Mouse (Mus musculus): Measurements from ENCODE around the gene Wnt9a.

The Wnt9a gene

DNA sequence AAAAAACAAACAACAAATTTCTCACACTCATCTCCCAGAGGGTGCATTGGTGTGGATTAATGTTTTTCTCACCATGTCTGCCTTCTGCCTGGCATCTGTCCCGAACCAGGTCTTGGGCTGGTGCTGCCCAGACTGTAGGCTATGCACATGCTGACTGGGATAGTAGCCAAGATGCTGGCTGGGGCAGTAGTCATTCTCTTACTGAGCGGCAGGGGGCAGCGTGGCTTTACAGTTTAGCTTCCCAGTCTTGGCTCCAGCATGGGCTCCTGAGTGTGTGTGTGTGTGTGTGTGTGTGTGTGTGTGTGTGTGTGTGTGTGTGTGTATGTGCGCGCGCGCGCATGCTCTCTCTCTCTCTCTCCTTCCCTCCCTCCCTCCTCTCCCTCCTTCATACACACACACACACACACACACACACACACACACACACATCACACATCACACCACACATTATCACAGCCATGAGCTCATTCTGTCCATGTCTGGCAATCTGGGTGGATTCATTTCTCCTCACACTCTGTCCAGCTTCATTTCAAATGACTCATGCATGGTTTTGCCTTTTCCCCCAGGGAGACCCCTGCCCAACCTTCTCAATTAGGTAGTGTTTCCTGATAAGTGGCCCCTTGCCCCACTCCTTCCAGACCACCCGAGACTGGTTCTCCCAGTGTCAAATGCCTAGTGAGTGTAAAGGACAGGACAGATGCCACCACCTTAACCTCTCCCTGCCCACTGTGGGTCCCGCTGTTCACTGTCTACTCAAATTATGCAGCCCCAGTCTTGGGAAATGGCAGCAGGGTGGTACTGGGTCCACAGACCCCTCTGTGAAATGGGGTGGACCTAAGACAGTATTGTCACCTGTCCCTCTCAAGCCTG is 3.8 kb upstream of the Wnt9a start:
- peak; percentile 75 for DNase-seq (ENCODE audit: extremely low spot score, low spot score)

DNA sequence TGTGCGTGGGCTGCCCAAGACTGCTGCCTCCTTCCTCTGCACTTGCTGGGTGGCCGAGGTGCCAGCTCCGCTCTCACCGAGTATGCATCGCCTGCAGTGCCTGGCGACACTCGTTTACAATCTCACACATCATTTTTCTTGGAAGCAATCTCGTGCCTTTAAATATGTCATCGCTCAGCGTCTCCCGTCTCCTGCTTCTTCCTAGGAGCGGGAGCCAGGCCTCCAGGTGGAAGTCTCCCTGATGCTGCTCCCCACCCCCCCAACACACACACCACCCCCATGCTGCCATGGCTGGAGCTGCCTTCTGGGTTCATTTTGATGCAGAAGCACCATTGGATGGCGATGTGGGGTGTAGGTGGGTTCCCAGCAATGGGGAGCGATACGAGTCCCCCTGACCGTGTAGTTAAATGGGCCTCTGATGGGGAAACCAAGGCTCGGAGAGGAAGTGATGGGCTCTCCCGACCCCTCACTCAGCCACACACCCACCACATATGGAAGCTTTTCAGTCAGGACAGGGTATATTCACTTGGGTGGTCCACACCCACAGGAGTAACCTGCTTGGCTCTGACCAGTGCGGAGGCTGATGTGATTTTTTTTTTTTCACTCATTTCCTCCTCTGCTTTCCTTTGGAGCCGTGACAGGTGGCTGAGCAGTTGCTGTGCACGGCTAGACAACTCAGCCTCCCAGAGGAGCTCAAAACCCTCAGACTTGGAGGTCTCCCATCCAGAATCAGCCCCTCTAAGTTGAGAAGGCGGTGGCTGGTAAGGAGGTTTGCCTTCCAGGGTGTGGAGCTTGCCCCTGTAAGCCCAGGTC is 1.5 kb upstream of the Wnt9a start:
- no peak for DNase-seq (ENCODE audit: extremely low spot score, low spot score)

DNA sequence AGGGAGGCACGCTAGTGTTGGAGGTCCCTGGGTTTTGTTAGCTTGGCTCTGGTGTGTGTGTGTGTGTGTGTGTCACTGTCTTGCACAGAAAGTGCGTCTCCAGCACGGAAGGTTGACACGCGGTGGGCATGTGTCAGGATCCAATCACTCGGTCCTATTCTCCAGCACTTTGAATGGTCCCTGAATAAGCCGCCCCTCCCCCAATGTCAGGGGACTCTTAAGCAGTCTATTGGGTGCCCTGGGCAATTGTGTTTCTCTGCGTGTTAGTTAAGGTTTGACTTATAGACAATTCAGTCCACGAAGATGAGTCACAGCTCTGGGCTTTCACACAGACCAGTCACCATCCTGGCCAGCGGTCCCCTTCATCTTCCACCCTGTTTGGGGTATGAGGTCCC is 910 bp upstream of the Wnt9a start:
- no peak for DNase-seq (ENCODE audit: extremely low spot score, low spot score)

DNA sequence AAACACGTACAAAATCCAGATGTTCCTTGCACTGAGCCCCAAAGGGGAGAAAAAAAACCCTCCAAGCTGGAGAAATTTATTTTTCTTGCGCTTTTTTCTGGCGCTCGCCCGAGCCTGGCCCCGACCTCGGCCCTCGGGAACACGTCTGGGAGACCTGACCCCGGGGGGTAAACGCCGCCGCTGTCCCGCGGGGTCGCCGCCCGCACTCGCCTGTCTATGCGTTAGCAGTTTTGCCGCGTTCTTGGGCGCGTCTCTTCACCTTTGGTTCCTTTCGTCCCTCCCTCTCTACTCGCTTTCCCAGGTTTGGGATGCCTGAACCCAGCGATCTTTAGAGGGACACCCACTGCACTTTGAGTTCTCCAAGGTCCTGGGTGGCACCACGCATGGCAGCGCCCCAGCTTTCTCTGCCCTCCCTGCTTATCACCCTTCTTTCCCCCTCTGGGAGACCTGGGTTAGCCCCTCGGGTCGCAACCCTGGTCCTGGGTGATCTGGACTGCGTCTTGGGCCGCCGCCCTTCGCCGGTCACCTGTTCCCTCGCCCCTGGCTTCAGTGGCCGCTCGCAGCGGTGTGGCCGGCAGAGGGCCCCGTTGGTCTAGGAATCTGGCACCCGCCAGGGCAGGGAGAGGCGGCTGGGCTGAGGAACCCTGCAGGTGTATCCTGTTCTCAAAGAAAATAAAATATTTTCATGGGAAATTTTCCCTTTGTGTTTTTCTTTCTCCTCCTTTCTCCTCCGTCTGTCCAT is 865 bp downstream of the Wnt9a start:
- DNase-seq (ENCODE audit: extremely low spot score, low spot score): peak; percentile 83

DNA sequence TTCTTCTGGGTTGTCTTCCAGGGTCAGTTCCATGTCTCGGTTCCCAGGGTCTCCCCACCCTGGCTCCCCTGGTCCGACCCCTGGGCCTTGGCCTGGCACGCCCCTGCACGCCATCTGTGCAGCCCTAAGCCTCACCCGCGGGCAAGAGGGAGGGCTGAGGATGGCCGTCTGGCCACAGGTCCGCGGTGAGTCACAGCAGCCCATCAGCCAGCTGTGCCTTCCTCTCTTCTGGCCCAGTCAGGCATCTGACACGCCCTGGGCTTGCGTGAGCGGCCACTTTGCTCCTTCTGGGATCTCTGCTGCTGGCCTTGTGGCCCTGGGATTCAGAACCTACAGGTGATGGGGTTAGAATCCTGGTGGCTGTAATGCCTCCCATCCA is 1.4 kb downstream of the Wnt9a start:
- DNase-seq (ENCODE audit: extremely low spot score, low spot score): no peak

DNA sequence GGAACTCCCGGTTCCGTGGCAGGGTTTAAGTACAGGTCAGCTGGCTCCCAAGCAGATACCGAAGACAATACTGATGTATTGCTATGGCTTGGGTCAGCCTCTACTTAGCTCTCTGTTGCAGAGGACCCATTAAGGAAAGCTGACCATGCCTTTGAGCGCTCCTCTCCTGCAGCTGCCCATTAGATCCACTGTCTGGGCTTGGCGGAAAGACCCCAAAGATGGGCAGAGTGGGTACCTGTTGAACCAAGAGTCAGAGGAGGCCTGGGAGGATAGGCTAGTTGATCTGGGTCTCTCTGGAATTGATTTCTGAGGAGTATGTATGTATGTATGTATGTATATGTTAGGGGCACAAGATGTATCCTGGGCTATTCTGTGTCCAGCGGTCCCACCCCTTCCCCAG is 1.9 kb downstream of the Wnt9a start:
- DNase-seq (ENCODE audit: extremely low spot score, low spot score): no peak

DNA sequence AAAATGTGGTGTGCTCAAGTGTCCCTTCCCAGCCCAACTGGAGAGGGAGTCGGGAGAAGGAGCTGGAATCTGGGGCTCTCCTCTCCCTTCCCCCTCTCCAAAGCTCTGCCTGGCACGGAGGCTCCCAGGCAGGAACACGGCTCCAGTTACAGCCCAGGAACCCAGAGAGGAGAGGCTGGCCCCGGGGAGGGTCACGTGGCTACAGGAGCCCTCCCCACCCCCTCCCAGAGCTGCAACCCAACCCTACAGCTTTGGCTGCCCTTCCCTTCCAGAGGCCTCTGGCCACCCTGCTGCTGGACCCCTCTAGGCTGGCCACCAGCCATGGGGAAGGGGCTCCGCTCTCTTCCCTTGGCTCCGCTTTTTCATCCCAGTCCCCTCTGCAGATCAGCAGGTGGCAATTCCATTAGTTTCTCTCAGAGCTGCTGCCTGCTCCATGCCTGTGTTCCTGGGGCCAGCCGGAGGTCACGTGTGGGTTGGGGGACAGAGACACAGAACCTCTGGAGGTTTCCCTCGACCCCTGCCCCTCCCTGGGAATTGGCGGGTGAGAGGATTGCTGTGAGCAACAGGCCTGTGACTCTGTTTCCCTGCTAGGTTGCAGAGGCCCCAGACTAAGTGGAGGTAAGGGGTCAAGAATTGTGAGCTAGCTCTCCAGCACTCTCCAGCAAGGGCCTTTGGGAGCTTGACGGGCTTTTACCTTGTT is 2.5 kb downstream of the Wnt9a start:
- DNase-seq (ENCODE audit: extremely low spot score, low spot score): peak; percentile 63

DNA sequence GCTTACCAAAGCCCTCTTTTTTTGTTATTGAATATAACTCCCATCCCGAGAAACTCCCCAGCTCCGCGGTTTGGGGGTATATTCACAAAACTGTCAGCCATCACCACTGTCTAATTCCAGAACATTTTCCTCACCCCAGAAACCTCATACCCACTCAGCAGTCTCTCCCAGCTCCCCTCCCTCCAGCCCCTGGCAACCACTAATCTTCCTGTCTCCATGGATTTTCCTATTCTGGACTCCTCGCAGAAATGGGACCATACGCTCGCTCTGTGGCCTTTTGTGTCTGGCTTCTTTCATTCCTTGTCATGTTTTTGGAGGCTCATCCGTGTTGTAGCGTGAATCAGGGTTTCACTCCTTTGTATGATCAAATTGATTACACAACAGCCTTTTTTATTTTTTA is 3.2 kb downstream of the Wnt9a start:
- DNase-seq (ENCODE audit: extremely low spot score, low spot score): no peak

DNA sequence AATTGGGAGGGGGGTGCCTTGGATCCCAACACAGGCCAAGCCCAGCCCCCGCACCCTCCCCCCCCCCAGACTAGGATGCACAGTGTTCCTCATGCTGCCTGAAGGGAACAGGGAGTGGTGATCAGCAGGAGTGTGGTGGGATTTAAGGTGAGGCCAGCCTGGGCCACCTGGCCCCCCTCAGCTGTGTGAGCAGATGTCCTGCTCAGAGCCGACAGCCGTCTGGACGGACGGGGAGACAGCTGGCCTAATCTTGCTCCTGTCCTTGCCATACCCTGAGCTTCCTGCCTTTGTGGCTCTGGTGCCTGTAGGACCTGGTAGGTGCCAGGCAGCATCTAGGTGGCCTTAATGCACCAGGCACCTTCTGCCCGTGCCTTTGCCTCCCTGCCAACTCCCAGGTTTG is 5.3 kb downstream of the Wnt9a start:
- DNase-seq (ENCODE audit: extremely low spot score, low spot score): no peak

DNA sequence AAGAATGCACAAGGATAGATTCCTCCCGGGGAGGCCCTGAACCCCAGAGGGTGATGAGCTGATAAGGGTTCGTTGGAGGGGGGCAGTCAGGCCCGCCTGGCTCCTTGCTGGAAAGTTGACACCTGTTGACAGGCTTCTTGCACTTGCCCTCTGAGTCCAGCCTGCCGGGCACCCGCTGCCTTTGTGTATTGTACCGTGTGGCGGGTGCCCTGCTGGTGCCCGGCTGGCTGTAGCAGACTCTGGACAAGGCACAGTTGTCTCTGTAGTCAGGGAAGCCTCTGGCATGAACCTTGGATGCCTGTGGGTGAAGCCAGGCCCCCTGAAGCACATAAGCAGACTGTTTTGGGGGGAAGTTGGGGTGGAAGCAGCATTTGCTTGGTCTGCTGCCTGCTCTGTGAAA is 5.8 kb downstream of the Wnt9a start:
- DNase-seq (ENCODE audit: extremely low spot score, low spot score): no peak

DNA sequence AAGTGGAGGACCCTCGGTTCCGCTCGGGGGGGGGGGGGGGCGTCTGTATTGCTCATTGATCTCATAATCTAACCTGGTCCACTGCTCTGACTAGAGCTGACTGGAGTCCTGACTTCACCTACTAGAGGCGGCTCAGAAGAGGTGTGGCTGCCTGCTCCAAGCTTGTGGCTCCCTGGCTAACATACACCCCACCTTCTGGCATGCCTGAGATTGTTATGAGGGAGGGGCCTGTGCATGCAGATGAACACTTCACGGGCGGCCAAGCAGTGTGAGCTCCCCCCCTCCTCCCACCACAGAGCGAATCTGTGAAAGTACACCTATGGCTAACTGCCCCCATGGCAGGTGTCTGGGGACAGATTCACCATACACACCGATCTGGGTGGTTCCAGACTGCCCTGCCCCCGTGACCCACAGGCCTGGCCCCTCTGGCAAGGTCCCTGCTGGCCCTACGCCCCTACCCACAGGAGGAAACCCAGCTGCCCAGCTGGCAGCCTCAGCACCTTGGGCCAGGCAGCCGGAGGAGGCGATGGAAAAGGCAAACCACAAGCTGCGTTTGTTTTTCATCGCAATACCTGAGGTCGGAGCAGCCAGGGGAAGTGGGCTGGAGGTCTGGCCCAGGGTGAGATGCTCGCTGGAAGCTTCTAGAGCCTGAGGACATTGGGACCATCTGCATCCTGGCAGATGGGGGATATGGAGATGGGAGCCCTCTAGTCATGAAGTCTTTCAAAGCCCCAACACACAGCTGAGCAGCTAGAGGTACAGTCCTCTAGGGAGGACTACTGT is 6.5 kb downstream of the Wnt9a start:
- DNase-seq (ENCODE audit: extremely low spot score, low spot score): no peak

DNA sequence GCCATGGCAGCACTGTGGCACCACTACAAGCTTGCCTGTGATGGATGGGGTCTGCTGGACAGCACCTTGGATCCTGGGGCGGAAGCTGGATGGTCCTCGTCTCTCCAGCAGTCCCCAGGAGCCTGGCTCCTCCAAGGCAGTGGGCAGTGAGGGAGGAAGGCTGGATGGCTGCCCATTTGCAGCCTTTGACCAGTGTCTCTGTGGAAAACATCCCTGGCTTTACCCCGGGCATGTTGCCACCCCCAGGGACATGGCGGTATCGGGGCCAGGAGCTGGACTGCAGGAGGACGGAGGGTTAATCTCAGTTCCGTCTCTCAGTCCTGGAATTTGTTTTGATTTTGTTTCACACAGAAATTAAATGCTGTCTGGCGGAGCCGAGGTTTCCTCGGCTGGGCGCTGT is 7.2 kb downstream of the Wnt9a start:
- no peak for DNase-seq (ENCODE audit: extremely low spot score, low spot score)

DNA sequence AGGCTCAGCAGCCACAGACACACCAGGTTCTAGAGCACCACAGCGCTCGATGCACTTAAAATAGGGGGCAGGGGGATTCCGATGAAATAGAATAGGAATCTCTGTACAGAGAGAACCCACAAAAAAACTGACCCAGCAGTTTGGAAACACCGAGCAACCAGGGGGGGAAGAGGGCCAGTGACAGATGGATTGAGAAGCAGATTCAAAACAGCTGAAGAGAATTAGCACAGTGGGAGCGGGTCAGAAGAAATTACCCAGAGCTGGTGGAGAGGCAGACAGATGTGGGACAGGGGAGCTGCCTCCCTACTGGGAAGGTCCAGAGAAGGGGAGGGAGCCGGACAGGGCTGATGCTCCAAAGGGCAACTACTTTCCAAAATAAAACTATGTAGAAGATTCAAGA is 9.8 kb downstream of the Wnt9a start:
- no peak for DNase-seq (ENCODE audit: extremely low spot score, low spot score)

DNA sequence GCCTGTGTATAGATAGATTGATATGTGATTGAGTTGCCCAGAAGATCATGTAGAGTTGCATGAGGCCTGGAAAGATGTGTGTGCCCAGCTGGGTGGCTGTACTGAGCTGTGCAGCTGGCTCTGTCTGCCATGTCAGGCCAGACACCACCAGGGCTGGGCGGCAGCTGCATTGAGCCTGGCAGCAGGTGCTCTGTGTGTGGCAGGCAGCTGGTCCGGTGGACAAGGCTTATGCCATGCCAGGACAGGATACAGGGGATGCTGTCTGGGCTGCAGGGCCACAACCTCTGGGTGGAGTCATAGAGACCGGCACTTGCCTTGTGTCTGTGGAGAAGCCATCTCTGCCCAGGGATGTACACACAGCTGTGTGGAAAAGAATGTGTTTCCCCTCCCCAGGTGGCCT is 16.3 kb downstream of the Wnt9a start:
- DNase-seq (ENCODE audit: extremely low spot score, low spot score): no peak

DNA sequence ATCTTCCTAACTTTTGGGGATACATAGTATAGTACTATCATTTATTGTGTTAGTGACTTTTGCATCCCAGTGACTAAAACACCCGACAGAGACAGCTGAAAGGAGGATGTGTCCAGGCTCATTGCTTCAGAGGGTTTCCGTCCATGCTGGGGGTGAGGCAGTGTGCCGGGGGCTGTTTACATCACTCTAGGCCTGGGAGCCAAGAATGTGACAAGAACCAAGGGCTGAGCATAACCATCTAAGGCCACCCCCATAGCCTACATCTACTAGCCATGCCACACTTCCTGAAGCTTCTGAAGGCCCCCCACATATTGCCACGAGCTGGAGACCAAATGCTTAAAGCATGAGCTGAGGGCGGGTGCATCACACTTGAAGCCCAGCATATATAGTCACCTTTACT is 18.0 kb downstream of the Wnt9a start:
- no peak for DNase-seq (ENCODE audit: extremely low spot score, low spot score)

DNA sequence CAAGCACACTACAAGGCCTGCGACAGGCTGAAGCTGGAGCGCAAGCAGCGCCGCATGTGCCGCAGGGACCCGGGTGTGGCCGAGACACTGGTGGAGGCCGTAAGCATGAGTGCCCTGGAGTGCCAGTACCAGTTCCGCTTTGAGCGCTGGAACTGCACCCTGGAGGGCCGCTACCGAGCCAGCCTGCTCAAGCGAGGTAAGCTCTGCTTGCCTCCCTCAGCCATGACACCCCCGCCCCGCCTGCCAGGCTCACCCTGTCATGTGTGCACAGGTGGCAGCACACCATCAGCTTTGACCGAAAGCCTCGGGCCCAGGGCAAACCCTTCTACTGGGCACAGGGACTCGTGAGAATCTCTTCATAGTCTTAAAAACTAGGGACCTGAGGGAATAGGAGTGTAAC is 20.9 kb downstream of the Wnt9a start:
- DNase-seq (ENCODE audit: extremely low spot score, low spot score): no peak

DNA sequence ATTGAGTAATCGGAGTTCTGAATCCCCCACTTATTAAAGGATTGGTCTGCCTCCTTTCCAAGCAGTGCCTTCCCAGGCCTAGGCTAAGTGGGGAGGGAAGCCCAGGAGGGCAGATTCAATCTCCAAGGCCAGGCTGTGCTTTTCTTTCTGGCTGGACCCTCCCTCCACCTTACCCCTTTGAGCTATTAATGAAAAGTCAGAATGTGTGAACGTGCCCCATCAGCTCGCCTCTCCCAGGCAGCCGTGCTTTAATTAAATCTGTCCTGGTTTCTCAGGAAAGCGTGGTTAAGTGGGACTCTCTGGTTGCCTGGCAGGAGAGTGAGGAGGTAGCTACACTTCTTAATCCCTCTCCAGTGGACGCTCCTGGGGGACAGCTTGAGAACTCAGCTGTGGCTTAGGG is 22.9 kb downstream of the Wnt9a start:
- no peak for DNase-seq (ENCODE audit: extremely low spot score, low spot score)

DNA sequence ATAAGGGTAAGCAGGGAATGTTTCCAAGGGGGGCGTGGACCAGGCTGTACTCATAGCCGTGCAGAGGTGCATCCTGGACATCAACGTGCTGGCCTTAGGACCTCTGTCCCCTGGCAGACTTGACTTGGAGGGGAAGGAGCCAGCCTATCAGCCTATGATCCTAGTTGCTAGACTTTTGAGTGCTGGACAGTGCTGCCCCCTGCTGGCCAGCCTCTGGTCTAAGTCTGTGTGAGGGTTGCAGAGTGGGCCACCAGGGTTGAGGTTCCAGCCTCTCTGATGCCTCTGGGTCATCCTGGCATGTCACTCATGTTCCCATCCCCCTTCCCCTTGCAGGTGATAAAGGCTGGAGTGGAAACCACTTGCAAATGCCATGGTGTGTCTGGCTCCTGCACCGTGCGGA is 23.8 kb downstream of the Wnt9a start:
- DNase-seq (ENCODE audit: extremely low spot score, low spot score): peak; percentile 83

DNA sequence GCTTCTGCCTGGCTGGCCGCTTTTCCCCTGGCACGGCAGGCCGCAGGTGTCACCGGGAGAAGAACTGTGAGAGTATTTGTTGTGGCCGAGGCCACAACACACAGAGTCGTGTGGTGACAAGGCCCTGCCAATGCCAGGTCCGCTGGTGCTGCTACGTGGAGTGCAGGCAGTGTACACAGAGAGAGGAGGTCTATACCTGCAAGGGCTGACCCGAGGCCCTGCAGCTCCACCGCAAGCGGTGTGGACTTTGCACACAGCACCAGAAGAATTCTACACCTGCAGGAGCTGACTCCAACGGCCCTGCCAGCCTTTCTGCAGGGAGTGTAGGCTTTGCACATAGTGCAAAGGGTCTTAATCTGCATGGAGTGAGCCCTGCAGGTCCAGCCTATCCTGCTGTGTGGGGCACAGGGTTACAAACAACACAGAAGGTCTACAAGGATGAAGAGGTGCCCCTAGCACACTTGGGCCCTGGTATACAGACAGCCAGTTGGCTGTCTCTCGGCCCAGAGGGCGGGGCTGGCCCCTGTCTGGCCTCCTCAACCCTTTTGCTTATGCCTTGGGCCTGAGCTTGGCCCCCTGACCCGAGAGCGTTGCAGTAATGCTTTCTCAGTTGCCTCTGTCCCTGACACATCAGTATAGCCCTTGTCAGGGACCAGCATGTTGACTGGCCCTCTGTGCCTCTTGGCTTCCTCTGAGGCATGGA is 24.6 kb downstream of the Wnt9a start:
- no peak for DNase-seq (ENCODE audit: extremely low spot score, low spot score)

DNA sequence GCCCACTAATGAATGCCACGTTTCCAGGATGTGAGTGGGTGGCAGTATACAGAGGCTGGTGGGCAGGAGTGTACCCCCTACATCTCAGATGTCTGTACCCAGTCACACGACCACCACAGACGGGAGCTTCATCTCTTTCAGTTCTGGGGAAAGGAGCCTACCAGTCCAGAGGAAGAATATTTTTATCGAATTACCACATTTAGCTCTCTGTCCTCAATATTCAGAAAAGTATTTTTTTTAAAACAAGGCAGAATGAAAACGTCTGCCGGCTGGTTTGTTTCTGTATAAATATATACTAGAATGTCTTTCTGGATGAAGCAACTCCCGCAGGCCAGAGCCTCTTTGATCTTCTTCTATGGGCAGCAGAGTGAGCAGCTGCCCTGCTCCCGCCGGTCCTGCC is 26.2 kb downstream of the Wnt9a start:
- no peak for DNase-seq (ENCODE audit: extremely low spot score, low spot score)

All from neural tube, embryonic 10.5 days (tissue).